Mouse (Mus musculus) brain, embryonic 14.5 days (tissue): ENCODE data around the gene Jam2.

Experiments used
- CTCF ChIP-seq: fragments of 200-500 bp; IDR thresholded peaks from 2 replicates; pipeline ENCODE4 v1.5.1; 2012; ENCODE audit warnings: inconsistent platforms, mild to moderate bottlenecking, moderate library complexity, borderline replicate concordance; ENCODE audit not compliant: insufficient read depth, insufficient read length; ENCODE audit errors: extremely low read depth
- POLR2A ChIP-seq: fragments of 200-500 bp; IDR thresholded peaks from 2 replicates; pipeline ENCODE4 v1.6.1; 2012; ENCODE audit warnings: mild to moderate bottlenecking, inconsistent platforms, borderline replicate concordance; ENCODE audit not compliant: poor library complexity, insufficient read depth, insufficient read length, severe bottlenecking; ENCODE audit errors: extremely low read depth

DNA sequence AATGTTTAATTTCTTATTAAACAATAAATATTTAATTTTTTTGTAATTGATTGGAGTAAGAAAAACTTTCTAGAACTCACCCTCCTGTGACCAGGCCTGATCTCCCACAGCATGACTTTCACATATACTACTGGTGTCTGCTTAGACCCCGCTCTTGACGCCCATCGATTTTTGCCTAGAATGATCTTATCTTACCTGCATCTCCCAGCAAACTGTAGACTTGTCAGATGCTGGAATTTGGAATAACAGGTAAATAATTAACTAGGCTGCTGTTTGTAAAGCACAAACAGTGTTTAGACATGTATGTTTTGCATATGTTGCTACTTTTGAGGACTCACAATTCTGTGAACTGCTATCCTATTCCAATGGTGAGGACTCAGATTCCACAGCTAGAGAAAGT lies 32.3 kb downstream of the Jam2 start:
- no peak for TF ChIP-seq CTCF
- TF ChIP-seq POLR2A = no peak
